Mouse (Mus musculus) forebrain, embryonic 16.5 days (tissue): ENCODE data around the gene Gm27029. TPM values are rescaled to one million over a fixed set of nuclear protein-coding genes. Genes with fewer than 3 reads are reported as not detected.
"Not testable (repeated sequence)": the region's sequence is repeated elsewhere in the genome, so short reads cannot be mapped to it uniquely, and the experiment has no call there.

Source experiments
- ATAC-seq: fragments of 200-750 bp; cut with Nextera tagmentation; 2 replicates; pipeline ENCODE4 v1.8.0; 2017; ENCODE audit warnings: mild to moderate bottlenecking, moderate library complexity
- H3K27ac ChIP-seq: fragments of 300-500 bp; sonication (generic); 2 replicates; pipeline ENCODE4 v1.5.1; 2014; ENCODE audit warnings: low read length, control low read depth
- H3K27me3 ChIP-seq: fragments of 300-500 bp; sonication (generic); replicated peaks from 2 replicates; pipeline ENCODE4 v1.6.1; 2014; ENCODE audit warnings: low read length; ENCODE audit not compliant: control insufficient read depth, insufficient read depth
- H3K36me3 ChIP-seq: fragments of 300-500 bp; sonication (generic); 2 replicates; pipeline ENCODE4 v1.6.1; 2014; ENCODE audit not compliant: control insufficient read depth, insufficient read depth
- H3K4me1 ChIP-seq: fragments of 300-500 bp; sonication (generic); replicated peaks from 2 replicates; pipeline ENCODE4 v1.6.1; 2014; ENCODE audit warnings: low read length; ENCODE audit not compliant: control insufficient read depth, insufficient read depth
- H3K4me2 ChIP-seq: fragments of 300-500 bp; sonication (generic); 2 replicates; pipeline ENCODE4 v1.6.1; 2014; ENCODE audit warnings: mild to moderate bottlenecking, low read length, control low read depth
- H3K4me3 ChIP-seq: fragments of 300-500 bp; sonication (generic); replicated peaks from 2 replicates; pipeline ENCODE4 v1.5.1; 2014; ENCODE audit warnings: mild to moderate bottlenecking, low read length, control low read depth
- H3K9ac ChIP-seq: fragments of 300-500 bp; sonication (generic); replicated peaks from 2 replicates; pipeline ENCODE4 v1.6.1; 2014; ENCODE audit warnings: low read depth, low read length, control low read depth
- H3K9me3 ChIP-seq: fragments of 300-500 bp; sonication (generic); 2 replicates; pipeline ENCODE4 v1.6.1; 2016; ENCODE audit warnings: low read length; ENCODE audit not compliant: control insufficient read depth
- WGBS: fragments of 180-500 bp; shearing (Covaris S2); extraction: QIAGEN DNeasy Blood & Tissue Kit; methylation state at CpG from one replicate; pipeline ENCODE4 v1.1.7; 2014; 5-methylcytosine and 5-hydroxymethylcytosine counted together
- polyA plus RNA-seq: library from polyadenylated mRNA; unstranded; fragments of >200 nt; fragmentation: Nextera tagmentation; extraction: Ambion mirVana; gene quantifications from 2 replicates; pipeline ENCODE4 v1.2.1, GENCODE M21; 2015

Gm27029 gene
- polyA plus RNA-seq, 1 experiment from 2014 or later, result 7.7 TPM

- under 1% methylated on average over 45 of the region's 45 CpGs for WGBS
- Histone ChIP-seq H3K27me3 (no peaks in the 10 kb centered on the region), H3K36me3 (0 out of 2 replicates have a peak, but pooled peaks cover 2% of the 10 kb centered on the region), H3K4me3 (peak within 1 kb of the TSS; percentile 67), H3K4me2 (peak within 1 kb of the TSS; percentile 74), H3K27ac (peak within 1 kb of the TSS; percentile 80), H3K4me1 (peaks cover 7% of the 10 kb centered on the region), H3K9ac (peak within 1 kb of the TSS; percentile 91), H3K9me3 (no peaks in the 10 kb centered on the region)
- ATAC-seq, result peak; percentile 93
Observed at GRCm38 (mm10) chr11:101417101-101417855, 7.3 kb downstream of the Gm27029 start, which contains the start of gene Aarsd1. Gene Aarsd1, minus strand, starts transcription at chr11:101417615.

DNA sequence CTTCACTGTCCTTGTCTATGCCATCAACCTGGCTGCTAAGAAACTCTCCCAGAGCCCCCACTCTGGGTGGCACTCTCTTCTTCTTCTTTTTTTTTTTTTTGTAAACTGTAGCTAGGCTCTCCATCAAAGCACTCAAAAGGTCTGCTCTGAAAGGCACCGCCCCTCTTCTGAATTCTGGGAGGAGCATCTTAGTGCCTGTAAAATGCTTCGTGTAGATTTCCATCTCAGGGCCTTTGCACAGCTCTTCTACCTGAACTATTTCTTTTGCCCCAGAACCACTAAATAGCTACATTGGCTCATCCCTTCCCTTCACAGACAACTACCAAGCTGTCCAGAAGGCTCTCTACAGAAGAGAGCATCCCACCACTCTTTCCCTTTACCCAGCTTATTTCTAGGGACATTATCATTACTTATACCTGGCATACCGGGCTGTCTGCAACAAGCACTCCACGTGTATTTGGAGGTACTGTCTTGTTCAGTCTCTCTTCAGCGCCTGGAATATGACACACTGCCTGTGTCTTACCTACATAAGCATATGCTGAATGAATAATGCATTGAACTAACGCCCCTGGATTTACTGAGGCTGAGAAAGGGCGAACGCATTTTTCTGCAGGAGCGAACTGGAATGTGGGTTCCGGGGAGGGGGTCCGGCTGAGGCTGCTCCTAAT, 8.0 kb downstream of the Gm27029 start:
- Histone ChIP-seq H3K4me2 (peak overlapping the region; percentile 74), H3K27me3 (no peaks in the 10 kb centered on the region), H3K9ac (peak overlapping the region; percentile 91), H3K4me3 (peak overlapping the region; percentile 67), H3K9me3 (no peaks in the 10 kb centered on the region), H3K4me1 (peaks cover 7% of the 10 kb centered on the region), H3K36me3 (0 out of 2 replicates have a peak, but pooled peaks cover 2% of the 10 kb centered on the region), H3K27ac (peak overlapping the region; percentile 80)
- 1% methylated on average over 11 of the region's 11 CpGs for whole genome bisulfite sequencing
- ATAC-seq, result peak; percentile 48; the same call in 1 of the 2 replicates

GRCm38 (mm10) chr11:101415306-101415705, 9.3 kb downstream of the Gm27029 start:
- WGBS, result 93% methylated on average over 2 of the region's 2 CpGs
- H3K4me2 ChIP-seq, result no peak overlapping the region

GRCm38 (mm10) chr11:101395110-101395509, 29.5 kb downstream of the Gm27029 start:
- no peaks in the 10 kb centered on the region for H3K36me3 ChIP-seq
- no peak overlapping the region for H3K27ac ChIP-seq
- 3% methylated on average over 8 of the region's 8 CpGs for WGBS
- H3K9me3 ChIP-seq, result no peaks in the 10 kb centered on the region
- peak; percentile 73 for ATAC-seq
- H3K4me3 ChIP-seq, result no peak overlapping the region
- H3K4me2 ChIP-seq, result no peak overlapping the region
- H3K27me3 ChIP-seq, result no peaks in the 10 kb centered on the region
- no peaks in the 10 kb centered on the region for H3K4me1 ChIP-seq
- no peak overlapping the region for H3K9ac ChIP-seq

More at GRCm38 (mm10) chr11:101415306-101415705, 9.3 kb downstream of the Gm27029 start:
- Histone ChIP-seq H3K9ac (no peak overlapping the region), H3K27me3 (no peaks in the 10 kb centered on the region), H3K9me3 (no peaks in the 10 kb centered on the region), H3K4me1 (peaks cover 7% of the 10 kb centered on the region), H3K4me3 (no peak overlapping the region), H3K27ac (no peak overlapping the region), H3K36me3 (peaks cover 5% of the 10 kb centered on the region)
- ATAC-seq, result no peak

DNA sequence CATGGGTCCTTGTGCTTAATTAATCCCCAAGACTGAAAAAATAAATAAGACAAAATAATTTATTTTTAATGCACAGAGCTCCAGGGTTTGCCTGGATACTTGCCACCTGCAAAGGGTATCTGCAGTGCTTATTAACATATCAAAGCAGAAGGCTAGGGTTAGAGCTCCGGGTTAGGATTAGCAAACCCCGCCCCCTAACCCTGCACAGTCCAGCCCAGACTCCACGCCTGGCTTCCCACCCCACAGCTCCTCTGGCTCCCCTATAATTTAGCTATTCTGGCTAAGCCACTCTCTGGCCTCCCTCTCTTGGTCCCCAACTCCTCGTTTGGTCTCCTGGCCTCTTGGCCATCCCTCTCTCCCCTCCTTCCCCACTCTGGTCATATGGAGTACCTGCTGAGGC, 42.8 kb downstream of the Gm27029 start:
- no peak overlapping the region for H3K27ac ChIP-seq
- H3K9ac ChIP-seq, result no peak overlapping the region
- no peak overlapping the region for H3K4me2 ChIP-seq
- no peaks in the 10 kb centered on the region for H3K36me3 ChIP-seq
- no peak overlapping the region for H3K4me3 ChIP-seq
- ATAC-seq, result no peak
- H3K4me1 ChIP-seq, result no peaks in the 10 kb centered on the region
- no peaks in the 10 kb centered on the region for H3K9me3 ChIP-seq
- 6% methylated on average over 4 of the region's 4 CpGs for WGBS
- H3K27me3 ChIP-seq, result no peaks in the 10 kb centered on the region

- Histone ChIP-seq H3K27ac (no peak overlapping the region), H3K4me1 (no peaks in the 10 kb centered on the region), H3K4me2 (no peak overlapping the region), H3K27me3 (no peaks in the 10 kb centered on the region), H3K9ac (no peak overlapping the region), H3K9me3 (no peaks in the 10 kb centered on the region), H3K4me3 (no peak overlapping the region), H3K36me3 (no peaks in the 10 kb centered on the region)
- 77% methylated on average over 6 of the region's 6 CpGs for WGBS
- no peak for ATAC-seq
Observed at GRCm38 (mm10) chr11:101378926-101379325, 45.7 kb downstream of the Gm27029 start.

- not testable (repeated sequence) for H3K4me1 ChIP-seq, H3K4me2 ChIP-seq, H3K4me3 ChIP-seq, ATAC-seq, H3K36me3 ChIP-seq, H3K9me3 ChIP-seq, H3K9ac ChIP-seq, H3K27me3 ChIP-seq, H3K27ac ChIP-seq
- WGBS, result 89% methylated on average over 8 of the region's 8 CpGs
Observed at GRCm38 (mm10) chr11:101378196-101378595, 46.4 kb downstream of the Gm27029 start.

GRCm38 (mm10) chr11:101374421-101374938, 50.1 kb downstream of the Gm27029 start:
- no peak overlapping the region for H3K9ac ChIP-seq
- no peak for ATAC-seq
- WGBS, result 60% methylated on average over 7 of the region's 7 CpGs
- no peak overlapping the region for H3K4me2 ChIP-seq
- no peak overlapping the region for H3K4me3 ChIP-seq
- no peaks in the 10 kb centered on the region for H3K4me1 ChIP-seq
- H3K27me3 ChIP-seq, result no peaks in the 10 kb centered on the region
- H3K36me3 ChIP-seq, result no peaks in the 10 kb centered on the region
- H3K27ac ChIP-seq, result no peak overlapping the region
- H3K9me3 ChIP-seq, result no peaks in the 10 kb centered on the region

GRCm38 (mm10) chr11:101370141-101370540, 54.5 kb downstream of the Gm27029 start:
- Histone ChIP-seq H3K36me3 (no peaks in the 10 kb centered on the region), H3K9ac (no peak overlapping the region), H3K9me3 (no peaks in the 10 kb centered on the region), H3K27me3 (no peaks in the 10 kb centered on the region), H3K4me1 (no peaks in the 10 kb centered on the region), H3K27ac (no peak overlapping the region), H3K4me2 (no peak overlapping the region), H3K4me3 (no peak overlapping the region)
- no peak for ATAC-seq
- 89% methylated on average over 5 of the region's 5 CpGs for WGBS
